ENCODE assay signal across 15 mouse cellular contexts in the genomic region with DNA sequence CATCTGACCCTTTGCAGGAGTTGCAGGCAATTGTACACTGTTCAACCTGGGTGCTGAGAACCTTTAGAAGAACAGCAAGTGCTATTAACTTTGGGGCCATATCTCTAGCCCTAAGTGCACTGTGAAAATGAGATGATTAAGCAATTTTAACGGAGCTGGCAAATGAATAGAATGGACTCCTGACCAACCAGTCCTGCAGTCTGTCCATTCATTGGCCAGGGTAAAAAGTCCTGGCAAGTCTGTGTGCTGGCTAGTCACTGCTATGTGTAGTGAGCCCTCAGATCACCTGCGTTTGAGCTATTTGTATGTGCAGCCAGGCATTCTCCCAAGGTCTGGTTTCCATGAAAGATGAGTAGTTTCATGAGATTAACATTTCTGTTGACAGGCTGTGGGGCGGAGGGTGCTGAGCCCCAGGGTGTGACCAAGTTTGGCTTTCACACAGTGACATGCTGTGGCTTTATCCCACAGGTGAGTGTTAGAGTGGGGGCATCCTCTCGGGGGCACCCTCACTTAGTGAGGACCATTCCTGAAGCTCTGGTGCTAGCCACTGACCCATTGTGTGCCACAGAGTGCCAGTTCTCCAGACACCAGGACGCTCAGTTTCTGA. TPM values are rescaled to one million over a fixed set of nuclear protein-coding genes. Genes with fewer than 3 reads are reported as not detected.
DNase-seq lines count a peak whose midpoint lies in the region; ATAC-seq and TF ChIP-seq lines count a peak whose summit lies in the region.
"Had no signal": no experiment of that assay in that cellular context is flagged by ENCODE, and none has a peak within 500 bp of the region (broad histone marks: within the 10 kb centered on the region; RNA-seq: fewer than 3 reads in every experiment).

No protein-coding gene starts in this region.

- WGBS in kidney, adult 2 months, result 53% methylated on average over 5 of the region's 5 CpGs
- WGBS in midbrain, embryonic 10.5 days, result 71% methylated on average over 5 of the region's 5 CpGs
- WGBS in midbrain, embryonic 16.5 days, result 67% methylated on average over 5 of the region's 5 CpGs
- WGBS in liver, adult 2 months, result 39% methylated on average over 5 of the region's 5 CpGs
- WGBS in lung, adult 2 months, result 64% methylated on average over 5 of the region's 5 CpGs

- no peaks in the 10 kb centered on the region for H3K27me3 ChIP-seq in kidney, adult 2 months (replicated peaks; ENCODE audit: control insufficient read depth, insufficient read depth, low read length)
- peaks cover 8% of the 10 kb centered on the region; the same call in 1 of the 2 replicates for H3K27me3 ChIP-seq in midbrain, embryonic 10.5 days (ENCODE audit: low read depth, poor library complexity, severe bottlenecking)
- H3K27me3 ChIP-seq in midbrain, embryonic 16.5 days (ENCODE audit: control insufficient read depth, insufficient read depth, low read depth, low read length), result no peaks in the 10 kb centered on the region
- no peaks in the 10 kb centered on the region for H3K27me3 ChIP-seq in liver, adult 2 months (ENCODE audit: control insufficient read depth, insufficient read depth, low read length)
- H3K27me3 ChIP-seq in myocyte (ENCODE audit: control insufficient read depth, insufficient read depth, insufficient read length), result no peaks in the 10 kb centered on the region

- H3K79me2 ChIP-seq in liver, adult 2 months (ENCODE audit: control insufficient read depth, insufficient read depth, low read length), result peaks cover 6% of the 10 kb centered on the region; the same call in 1 of the 2 replicates
- no peaks in the 10 kb centered on the region for H3K79me2 ChIP-seq in myocyte (ENCODE audit: control insufficient read depth, insufficient read depth)

- no peak overlapping the region for H3K4me3 ChIP-seq in kidney, adult 2 months (ENCODE audit: insufficient read depth, low read depth, low read length)
- peak overlapping the region; percentile 16; the same call in 1 of the 2 replicates for H3K4me3 ChIP-seq in midbrain, embryonic 10.5 days
- H3K4me3 ChIP-seq in midbrain, embryonic 16.5 days (ENCODE audit: low read depth, low read length), result no peak overlapping the region
- H3K4me3 ChIP-seq in liver, adult 2 months (ENCODE audit: insufficient read depth, low read depth, low read length), result no peak overlapping the region
- H3K4me3 ChIP-seq in myocyte, result peak overlapping the region; percentile 8
- H3K4me3 ChIP-seq in lung, adult 2 months (replicated peaks; ENCODE audit: extremely low read depth, low read depth, low read length), result no peak overlapping the region
- H3K4me3 ChIP-seq: limb, embryonic 12.5 days; megakaryocyte, embryonic 14.5 days had no signal

- no peak overlapping the region for H3K27ac ChIP-seq in kidney, adult 2 months (ENCODE audit: insufficient read depth, low read depth, low read length)
- 0 out of 2 replicates have a peak overlapping the region, but pooled peaks have one; percentile 52 for H3K27ac ChIP-seq in midbrain, embryonic 10.5 days (replicated peaks)
- no peak overlapping the region for H3K27ac ChIP-seq in midbrain, embryonic 16.5 days (ENCODE audit: low read length)
- H3K27ac ChIP-seq in liver, adult 2 months (replicated peaks; ENCODE audit: insufficient read depth, low read depth, low read length), result peak overlapping the region; percentile 62
- H3K27ac ChIP-seq: limb, embryonic 12.5 days had no signal

- no peaks in the 10 kb centered on the region for H3K9me3 ChIP-seq in midbrain, embryonic 10.5 days (replicated peaks)
- H3K9me3 ChIP-seq in midbrain, embryonic 16.5 days (replicated peaks; ENCODE audit: control insufficient read depth, low read length, poor library complexity, severe bottlenecking), result no peaks in the 10 kb centered on the region
- H3K9me3 ChIP-seq: limb, embryonic 12.5 days; megakaryocyte, embryonic 14.5 days had no signal

- no peak overlapping the region for H3ac ChIP-seq in myocyte (ENCODE audit: control insufficient read depth, insufficient read length)

- no peak for TF ChIP-seq CTCF in kidney, adult 2 months (conservative IDR thresholded peaks at IDR 0.05; ENCODE audit: insufficient read depth, insufficient read length, low read depth, low read length)
- no peak for TF ChIP-seq CTCF in liver, adult 2 months (IDR thresholded peaks at IDR 0.05; ENCODE audit: low read depth, low read length)
- no peak for TF ChIP-seq CTCF in lung, adult 2 months (IDR thresholded peaks at IDR 0.05; ENCODE audit: insufficient read depth, low read length)

- peaks cover 22% of the 10 kb centered on the region for H3K4me1 ChIP-seq in kidney, adult 2 months (ENCODE audit: control insufficient read depth, insufficient read depth, low read length)
- H3K4me1 ChIP-seq in midbrain, embryonic 10.5 days, result peaks cover 22% of the 10 kb centered on the region
- H3K4me1 ChIP-seq in midbrain, embryonic 16.5 days (ENCODE audit: control insufficient read depth, insufficient read depth, low read length), result no peaks in the 10 kb centered on the region
- peaks cover 15% of the 10 kb centered on the region for H3K4me1 ChIP-seq in liver, adult 2 months (ENCODE audit: control insufficient read depth, insufficient read depth, low read length)
- H3K4me1 ChIP-seq in lung, adult 2 months (ENCODE audit: control insufficient read depth, insufficient read depth, low read length), result no peaks in the 10 kb centered on the region

- H3K36me3 ChIP-seq in kidney, adult 2 months (ENCODE audit: control insufficient read depth, insufficient read depth, low read length), result no peaks in the 10 kb centered on the region
- no peaks in the 10 kb centered on the region for H3K36me3 ChIP-seq in midbrain, embryonic 10.5 days
- H3K36me3 ChIP-seq in midbrain, embryonic 16.5 days (ENCODE audit: control insufficient read depth, insufficient read depth, low read length), result no peaks in the 10 kb centered on the region
- peaks cover 4% of the 10 kb centered on the region; the same call in 1 of the 2 replicates for H3K36me3 ChIP-seq in liver, adult 2 months (ENCODE audit: control insufficient read depth, insufficient read depth, low read length)
- no peaks in the 10 kb centered on the region for H3K36me3 ChIP-seq in myocyte (ENCODE audit: control insufficient read depth, insufficient read depth)
- H3K36me3 ChIP-seq: limb, embryonic 12.5 days had no signal

- no peak overlapping the region for H3K4me2 ChIP-seq in midbrain, embryonic 16.5 days (ENCODE audit: low read length)
- H3K4me2 ChIP-seq in myocyte (ENCODE audit: low read depth), result peak overlapping the region; percentile 12
- H3K4me2 ChIP-seq: limb, embryonic 12.5 days had no signal

- TF ChIP-seq POLR2A in kidney, adult 2 months (IDR thresholded peaks at IDR 0.05; ENCODE audit: low read depth, low read length), result no peak
- TF ChIP-seq POLR2A in liver, adult 2 months (IDR thresholded peaks at IDR 0.05; ENCODE audit: extremely low read depth, insufficient read depth, low read length), result no peak
- TF ChIP-seq POLR2A in myocyte (IDR thresholded peaks at IDR 0.05; ENCODE audit: insufficient read length, low read depth), result no peak
- TF ChIP-seq POLR2A in lung, adult 2 months (IDR thresholded peaks at IDR 0.05; ENCODE audit: borderline replicate concordance, extremely low read depth, low read depth, low read length), result no peak

- H3K9ac ChIP-seq in midbrain, embryonic 16.5 days (ENCODE audit: low read depth, low read length), result no peak overlapping the region
- no peak overlapping the region for H3K9ac ChIP-seq in liver, adult 2 months (ENCODE audit: low read depth, low read length)
- H3K9ac ChIP-seq: limb, embryonic 12.5 days had no signal

- no peak for ATAC-seq in midbrain, embryonic 16.5 days
- ATAC-seq: forebrain, embryonic 16.5 days; lung, postnatal 0 days had no signal

- DNase-seq in kidney, adult 2 months, result peak; percentile 88
- DNase-seq in kidney, adult 18-20 months, result no peak
- no peak for DNase-seq in midbrain, embryonic 10.5 days (ENCODE audit: low spot score)
- peak; percentile 98 for DNase-seq in liver, adult 2 months (ENCODE audit: extremely low read depth, low read depth, low spot score)
- DNase-seq in lung, adult 2 months, result no peak
- DNase-seq: adrenal gland, adult 2 months; cerebellum, adult 8-10 months; retina, postnatal 1 day; right cerebral cortex, postnatal 4 days had no signal

TF ChIP-seq in myocyte, 11 proteins besides CTCF, POLR2A, EP300 and RAD21 (continues in another document):
- TF ChIP-seq MAX (IDR thresholded peaks at IDR 0.05; ENCODE audit: low read depth), result no peak
- peak; percentile 12 for TF ChIP-seq TCF3 (IDR thresholded peaks at IDR 0.05; ENCODE audit: insufficient read length, low read depth)

RNA-seq across cellular contexts. Expression of a gene that starts 5.1 kb away (rescaled TPM):
- polyA plus RNA-seq in kidney, adult 2 months (2012; rRNA removed), result 30.6 and 33.7 TPM in 2 replicates
- polyA plus RNA-seq in midbrain, embryonic 10.5 days (2016; fragmentation: Nextera tagmentation; extraction: Ambion mirVana), result 0.94 and 1.3 TPM in 2 replicates
- 4.3 and 6.0 TPM in 2 replicates for polyA plus RNA-seq in midbrain, embryonic 16.5 days (2015; fragmentation: Nextera tagmentation; extraction: Ambion mirVana)
- total RNA-seq in liver, adult 2 months (2014; rRNA removed), result 12.0 and 13.4 TPM in 2 replicates
- 17.1 and 18.5 TPM in 2 replicates for polyA plus RNA-seq in liver, adult 2 months (2012; rRNA removed)
- polyA plus RNA-seq in myocyte (2012; fragmentation: generic; extraction: Trizol), result 28.9 TPM
- polyA plus RNA-seq in lung, adult 2 months (2012; rRNA removed), result 1.7 and 3.3 TPM in 2 replicates

RNA-seq across cellular contexts. Expression of a gene that starts 12.0 kb away (rescaled TPM):
- polyA plus RNA-seq in kidney, adult 2 months (2012; rRNA removed), result 58.9 and 70.1 TPM in 2 replicates
- polyA plus RNA-seq in midbrain, embryonic 10.5 days (2016; fragmentation: Nextera tagmentation; extraction: Ambion mirVana), result 54.2 and 61.9 TPM in 2 replicates
- polyA plus RNA-seq in midbrain, embryonic 16.5 days (2015; fragmentation: Nextera tagmentation; extraction: Ambion mirVana), result 60.6 and 62.5 TPM in 2 replicates
- 23.5 and 27.6 TPM in 2 replicates for total RNA-seq in liver, adult 2 months (2014; rRNA removed)
- polyA plus RNA-seq in liver, adult 2 months (2012; rRNA removed), result 31.8 and 33.4 TPM in 2 replicates
- polyA plus RNA-seq in myocyte (2012; fragmentation: generic; extraction: Trizol), result 111 TPM
- 39.0 and 51.3 TPM in 2 replicates for polyA plus RNA-seq in lung, adult 2 months (2012; rRNA removed)

RNA-seq across cellular contexts. Expression of a gene that starts 18.6 kb away (rescaled TPM):
- 14.9 and 19.6 TPM in 2 replicates for polyA plus RNA-seq in kidney, adult 2 months (2012; rRNA removed)
- 7.0 and 8.8 TPM in 2 replicates for polyA plus RNA-seq in midbrain, embryonic 10.5 days (2016; fragmentation: Nextera tagmentation; extraction: Ambion mirVana)
- 8.2 and 12.4 TPM in 2 replicates for polyA plus RNA-seq in midbrain, embryonic 16.5 days (2015; fragmentation: Nextera tagmentation; extraction: Ambion mirVana)
- 10.4 and 12.7 TPM in 2 replicates for total RNA-seq in liver, adult 2 months (2014; rRNA removed)
- polyA plus RNA-seq in liver, adult 2 months (2012; rRNA removed), result 5.5 and 7.6 TPM in 2 replicates
- polyA plus RNA-seq in myocyte (2012; fragmentation: generic; extraction: Trizol), result 5.7 TPM
- 6.1 and 9.0 TPM in 2 replicates for polyA plus RNA-seq in lung, adult 2 months (2012; rRNA removed)

RNA-seq across cellular contexts. Expression of a gene that starts 51.7 kb away (rescaled TPM):
- 1.8 and 2.5 TPM in 2 replicates for polyA plus RNA-seq in kidney, adult 2 months (2012; rRNA removed)
- polyA plus RNA-seq in midbrain, embryonic 10.5 days (2016; fragmentation: Nextera tagmentation; extraction: Ambion mirVana), result 1.3 and 2.0 TPM in 2 replicates
- polyA plus RNA-seq in midbrain, embryonic 16.5 days (2015; fragmentation: Nextera tagmentation; extraction: Ambion mirVana), result 16.0 and 17.6 TPM in 2 replicates
- 0.67 and 0.74 TPM in 2 replicates for total RNA-seq in liver, adult 2 months (2014; rRNA removed)
- polyA plus RNA-seq in liver, adult 2 months (2012; rRNA removed), result 0.57 and 0.87 TPM in 2 replicates
- 13.5 TPM for polyA plus RNA-seq in myocyte (2012; fragmentation: generic; extraction: Trizol)
- polyA plus RNA-seq in lung, adult 2 months (2012; rRNA removed), result 2.4 and 2.7 TPM in 2 replicates

Comparison
In these comparisons a context has a peak if more than half of its experiments do, and no peak if none do; other contexts are left out.
1. DNase-seq: peak in kidney, adult 2 months (single experiment) and liver, adult 2 months (single experiment); none in kidney, adult 18-20 months (single experiment), midbrain, embryonic 10.5 days (single experiment) and lung, adult 2 months (single experiment).
2. H3K27ac ChIP-seq: peak in midbrain, embryonic 10.5 days (single experiment) and liver, adult 2 months (single experiment); none in kidney, adult 2 months (single experiment) and midbrain, embryonic 16.5 days (single experiment).
3. H3K4me3 ChIP-seq: peak in midbrain, embryonic 10.5 days (single experiment) and myocyte (single experiment); none in kidney, adult 2 months (single experiment), midbrain, embryonic 16.5 days (single experiment), liver, adult 2 months (single experiment) and lung, adult 2 months (single experiment).